Mouse (Mus musculus): ENCODE data around the gene Spp2.
"Not testable (repeated sequence)": the region's sequence is repeated elsewhere in the genome, so short reads cannot be mapped to it uniquely, and the experiment has no call there.

Spp2 gene

DNA sequence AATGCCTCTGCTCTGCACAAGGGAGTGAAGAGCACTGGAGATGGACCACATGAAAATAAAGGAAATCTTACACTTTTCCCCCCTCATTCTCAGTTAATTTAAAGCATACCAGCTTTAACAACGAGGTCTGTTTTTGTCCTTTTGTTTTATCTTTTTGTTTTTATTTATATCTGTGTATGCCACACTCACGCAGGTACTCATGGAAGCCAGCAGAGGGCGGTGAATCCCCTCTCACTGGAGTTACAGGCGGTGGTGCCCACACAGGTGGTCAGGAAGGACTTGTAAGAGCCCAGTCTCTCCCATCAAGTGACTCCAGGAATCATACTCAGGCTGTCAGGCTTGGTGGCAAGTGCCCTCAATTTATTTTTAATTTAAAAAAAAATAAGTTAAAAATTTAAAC is 27.3 kb downstream of the Spp2 start:
- DNase-seq = no peak

DNA sequence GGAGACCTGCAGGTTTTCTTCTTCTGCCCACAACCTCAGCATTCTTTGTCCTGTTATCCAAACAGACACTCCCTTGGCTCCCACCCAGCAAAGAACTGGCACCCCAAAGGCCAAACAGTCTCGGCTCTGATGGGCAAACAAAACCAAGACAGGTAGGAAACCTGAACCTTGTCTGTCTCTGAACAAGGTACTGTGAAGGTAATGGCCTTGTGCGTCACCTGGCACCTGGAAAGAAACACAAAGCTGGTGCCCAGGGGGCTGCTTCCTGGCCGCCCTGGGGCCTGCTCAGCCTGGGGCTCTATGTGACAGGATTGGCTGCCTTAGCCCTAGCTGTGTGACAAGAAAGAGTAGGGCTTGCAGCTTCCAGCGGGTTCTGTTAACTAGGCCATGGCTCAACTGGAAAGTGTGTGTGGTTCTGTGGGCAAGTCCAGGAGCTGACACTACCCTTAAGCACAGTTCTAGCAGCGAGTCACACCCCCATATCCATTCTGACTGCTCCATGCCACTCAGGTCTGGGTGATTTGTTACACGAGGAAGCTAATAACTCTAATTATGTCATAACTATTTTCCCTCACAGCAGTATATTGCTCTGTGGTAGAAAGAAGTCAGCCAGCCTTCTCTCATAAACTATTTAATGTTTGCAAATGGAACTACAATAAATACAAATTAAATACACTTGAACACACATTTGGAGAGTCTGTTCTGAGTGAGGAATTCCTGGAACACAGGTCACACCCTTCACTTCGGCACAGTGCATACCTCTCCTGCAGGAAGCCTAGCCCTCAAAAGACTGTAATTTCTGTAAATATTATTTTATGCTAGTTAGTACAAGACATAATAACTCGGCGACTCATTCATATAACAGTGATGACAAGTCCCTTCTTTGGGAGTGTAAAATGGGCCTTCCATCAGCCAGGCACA is 30.7 kb downstream of the Spp2 start:
- no peak for DNase-seq

DNA sequence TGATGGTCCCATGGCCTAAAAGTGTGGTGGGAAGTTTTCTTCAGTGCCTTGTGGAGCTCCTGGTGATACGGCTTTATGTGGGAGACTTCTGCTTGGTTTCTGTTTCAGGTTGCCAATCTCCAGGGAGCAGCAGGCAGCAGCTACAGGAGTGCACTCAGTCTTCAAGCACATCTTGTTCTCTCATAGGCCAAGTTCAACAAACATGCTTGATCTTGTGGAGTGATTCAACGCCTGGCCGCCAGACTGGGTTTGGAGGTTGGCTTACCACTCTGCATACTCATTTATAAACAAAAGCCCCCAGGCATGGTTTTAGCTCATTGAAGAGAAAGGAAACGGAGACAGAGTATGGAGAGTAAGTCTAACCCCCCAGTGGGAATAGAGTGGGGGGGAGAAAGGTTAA is 36.6 kb downstream of the Spp2 start:
- DNase-seq = no peak

DNA sequence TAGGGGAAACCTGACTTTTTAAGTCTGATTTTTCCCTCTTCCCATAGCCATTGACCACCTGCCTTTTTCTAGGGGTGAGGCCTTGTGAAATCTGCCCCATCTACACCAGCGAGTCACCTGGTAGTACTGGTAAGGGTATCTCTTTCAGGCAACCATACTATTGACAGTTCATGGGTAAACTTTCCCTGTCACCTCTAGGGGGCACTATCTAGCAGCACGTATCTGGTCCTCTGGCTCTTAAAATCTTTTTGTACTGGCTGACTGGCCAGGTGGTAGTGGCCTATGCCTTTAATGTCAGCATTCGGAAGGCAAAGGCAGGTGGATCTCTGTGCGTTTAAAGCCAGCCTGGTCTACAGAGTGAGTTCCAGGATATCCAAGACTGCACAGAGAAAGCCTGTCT is 38.6 kb downstream of the Spp2 start:
- DNase-seq = no peak

DNA sequence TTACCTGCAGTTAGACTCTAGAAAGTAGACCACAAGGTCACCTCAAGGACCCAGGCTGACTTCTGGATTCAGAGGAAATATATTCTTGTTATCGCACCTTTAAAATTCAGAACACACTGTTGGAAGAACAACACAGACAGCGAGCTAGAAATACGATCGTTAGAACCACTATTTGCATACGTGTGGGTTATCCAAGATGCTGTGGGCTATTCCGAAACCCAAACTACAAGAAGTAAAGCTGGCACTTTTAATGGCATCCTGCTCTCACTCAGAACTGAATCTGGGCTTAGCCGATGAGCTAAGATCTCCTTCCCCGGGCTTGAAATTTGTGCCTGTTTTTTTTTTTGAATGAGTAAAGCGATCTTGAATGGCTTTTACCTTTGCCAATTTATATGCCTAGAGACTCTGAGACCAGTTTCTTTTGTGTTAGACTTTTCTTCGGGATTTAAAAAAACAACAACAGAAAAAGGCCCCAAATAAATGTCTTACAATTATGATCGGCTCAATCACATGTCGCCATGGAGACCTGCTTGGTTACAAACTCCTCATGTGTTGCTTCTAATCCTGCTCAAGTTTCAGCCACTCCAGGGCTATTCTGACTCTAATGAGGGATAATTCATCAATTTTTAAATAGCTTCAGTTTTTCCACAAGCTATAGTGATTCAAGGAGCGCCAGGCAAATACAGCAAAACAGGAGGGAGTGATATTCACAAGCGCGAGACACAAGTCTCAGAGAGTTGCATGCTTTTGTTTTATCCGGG is 39.7 kb downstream of the Spp2 start:
- no peak for DNase-seq

DNA sequence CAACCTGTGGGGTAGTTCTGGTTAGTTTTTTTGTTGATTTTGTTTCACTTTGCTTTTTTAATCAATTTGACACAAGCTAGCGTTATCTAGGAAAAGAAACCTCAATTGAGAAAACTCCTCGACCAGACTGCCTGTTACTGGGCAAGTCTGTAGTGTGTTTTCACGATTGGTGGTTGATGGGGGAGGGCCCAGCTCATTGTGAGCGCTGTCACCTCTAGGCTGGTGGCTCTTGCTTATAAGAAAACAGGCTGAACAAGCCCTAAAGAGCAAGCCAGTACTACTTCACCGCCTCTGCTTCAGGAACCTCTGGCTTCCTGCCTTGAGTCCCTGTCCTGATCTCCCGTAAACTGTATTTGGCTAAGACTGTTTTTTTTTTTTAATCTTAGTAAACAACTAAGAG is 40.7 kb downstream of the Spp2 start:
- no peak for DNase-seq

DNA sequence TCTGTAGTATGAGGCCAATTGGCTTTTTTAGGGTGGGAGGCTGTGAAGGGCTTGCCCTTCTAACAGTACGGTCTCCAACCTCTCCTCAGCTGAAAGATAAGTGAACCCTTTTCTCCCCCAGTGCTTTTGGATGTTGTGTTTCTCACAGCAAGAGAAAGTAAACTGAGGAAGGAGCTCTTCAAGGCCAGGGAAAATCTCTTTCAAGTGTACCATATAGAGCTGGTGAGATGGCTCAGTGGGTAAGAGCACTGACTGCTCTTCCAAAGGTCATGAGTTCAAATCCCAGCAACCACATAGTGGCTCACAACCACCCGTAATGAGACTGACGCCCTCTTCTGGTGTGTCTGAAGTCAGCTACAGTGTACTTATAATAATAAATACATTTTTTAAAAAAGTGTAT is 41.3 kb downstream of the Spp2 start:
- DNase-seq = not testable (repeated sequence)

DNA sequence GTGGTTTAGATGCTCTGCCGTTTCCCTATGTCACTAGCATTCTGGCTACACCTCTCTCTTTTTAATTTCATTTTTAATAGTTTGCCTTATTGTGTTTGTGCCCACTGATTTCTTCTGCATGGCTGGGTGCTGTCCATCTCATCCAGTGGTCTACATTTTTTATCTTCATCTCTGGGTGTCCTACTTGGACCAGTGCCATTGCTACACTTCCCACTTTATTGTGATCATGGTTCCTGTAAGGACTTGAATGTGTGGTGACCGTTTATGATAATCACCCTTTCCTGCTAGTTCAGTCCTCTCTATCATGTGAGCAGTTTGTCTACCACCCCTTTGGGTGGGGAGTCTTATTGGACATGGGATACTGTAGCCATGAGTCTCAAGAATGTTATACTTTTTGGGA is 43.0 kb downstream of the Spp2 start:
- DNase-seq = no peak

DNA sequence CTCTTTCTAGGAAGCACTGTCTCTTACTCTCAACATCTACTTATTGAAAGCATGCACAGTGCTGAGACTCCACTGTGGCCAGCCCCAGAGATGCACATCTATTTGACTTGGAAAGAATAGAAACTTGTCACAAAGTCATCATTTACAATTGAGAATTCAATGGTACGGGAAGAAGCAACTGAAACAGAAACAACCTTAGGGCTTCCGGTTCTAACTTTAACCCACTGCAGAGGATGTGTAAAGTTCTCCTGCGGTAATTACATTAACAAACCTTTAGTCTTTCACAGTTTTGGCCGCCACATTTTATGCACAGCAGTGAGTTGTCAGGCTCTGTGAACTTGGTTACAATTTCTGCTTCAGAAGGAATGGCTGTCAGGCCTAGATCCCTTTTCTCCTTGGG is 43.9 kb downstream of the Spp2 start:
- no peak for DNase-seq

DNA sequence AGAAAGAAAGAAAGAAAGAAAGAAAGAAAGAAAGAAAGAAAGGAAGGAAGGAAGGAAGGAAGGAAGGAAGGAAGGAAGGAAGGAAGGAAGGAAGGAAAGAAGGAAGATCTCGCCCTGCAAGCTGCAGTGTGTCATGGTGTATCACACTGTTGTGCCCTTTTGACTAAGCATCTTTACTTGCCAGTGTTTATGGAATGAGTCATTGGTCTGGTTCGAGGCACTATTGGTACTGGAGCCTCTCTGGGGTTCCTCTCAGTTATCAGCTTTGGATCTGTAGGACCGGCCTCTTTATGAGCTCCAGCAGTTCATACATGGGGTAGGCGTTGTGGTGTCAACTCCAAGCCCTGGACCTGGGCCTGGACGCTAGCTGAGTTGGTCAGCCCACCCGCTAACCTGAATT is 45.4 kb downstream of the Spp2 start:
- no peak for DNase-seq

DNA sequence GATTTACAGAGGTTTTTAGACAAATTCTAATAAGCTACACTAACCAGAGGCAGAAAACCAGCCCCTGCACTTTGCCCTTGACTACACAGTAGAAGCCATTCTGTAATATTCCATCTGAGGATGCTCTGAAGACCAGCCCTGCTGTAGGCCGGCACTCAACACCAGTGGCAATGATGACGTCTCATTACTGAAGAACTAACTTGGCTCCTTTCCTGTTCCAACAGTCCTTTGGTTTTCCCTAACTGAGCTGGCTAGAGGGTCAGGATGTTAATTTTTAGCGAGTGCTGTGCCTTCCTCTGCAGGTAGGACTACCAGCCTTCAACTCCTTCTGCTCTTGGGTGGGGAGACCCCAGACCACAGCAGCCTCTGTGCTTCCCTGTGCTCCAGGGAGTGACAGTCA is 47.9 kb downstream of the Spp2 start:
- no peak for DNase-seq

DNA sequence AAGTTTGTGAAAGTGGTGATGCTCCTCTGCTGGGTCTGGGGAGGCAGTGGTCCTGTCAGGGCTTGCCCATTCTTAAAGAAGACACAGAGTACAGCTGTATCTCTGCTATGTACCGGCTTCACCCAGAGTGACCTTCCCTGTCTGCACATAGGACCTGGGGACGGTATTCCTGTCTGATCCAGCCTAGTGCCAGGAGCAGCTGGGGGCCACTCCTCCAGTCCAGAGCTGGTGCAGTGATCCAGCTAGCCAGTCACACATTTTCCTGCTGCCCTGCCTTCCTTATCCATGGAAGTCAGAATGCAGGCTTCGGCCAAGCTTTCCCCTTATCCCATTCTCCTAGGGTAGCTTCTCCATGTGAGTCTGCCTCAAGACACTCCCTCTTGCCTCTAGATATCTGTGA is 49.0 kb downstream of the Spp2 start:
- DNase-seq = no peak

DNA sequence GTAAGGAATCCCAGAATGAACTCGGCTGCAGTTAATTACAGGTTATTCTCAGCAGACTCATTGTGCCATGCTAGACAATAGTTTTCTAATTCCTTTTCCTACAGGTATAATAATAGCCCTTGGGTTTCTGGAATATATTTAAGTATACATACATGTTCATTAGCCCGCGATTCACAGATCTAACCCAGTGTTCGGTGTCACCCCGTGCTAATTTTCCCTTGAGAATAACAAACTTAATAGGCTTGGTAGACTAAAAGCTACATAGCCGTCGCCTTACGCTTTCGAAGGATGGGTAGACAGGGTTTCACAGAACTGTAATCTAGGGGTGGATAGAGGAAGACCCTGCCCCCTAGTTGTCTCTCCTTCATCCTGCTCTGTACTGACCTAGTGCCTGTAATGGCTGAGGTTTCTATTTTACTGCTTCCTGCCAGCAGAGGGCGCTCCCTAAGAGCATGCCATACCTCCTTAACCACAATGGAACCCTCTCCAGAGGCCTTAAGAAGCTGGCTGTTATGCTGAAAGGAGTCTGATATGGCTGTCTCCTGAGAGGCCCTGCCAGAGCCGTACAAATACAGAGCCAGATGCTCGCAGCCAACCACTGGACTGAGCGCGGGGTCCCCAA is 49.8 kb downstream of the Spp2 start:
- DNase-seq = peak; percentile 65

DNA sequence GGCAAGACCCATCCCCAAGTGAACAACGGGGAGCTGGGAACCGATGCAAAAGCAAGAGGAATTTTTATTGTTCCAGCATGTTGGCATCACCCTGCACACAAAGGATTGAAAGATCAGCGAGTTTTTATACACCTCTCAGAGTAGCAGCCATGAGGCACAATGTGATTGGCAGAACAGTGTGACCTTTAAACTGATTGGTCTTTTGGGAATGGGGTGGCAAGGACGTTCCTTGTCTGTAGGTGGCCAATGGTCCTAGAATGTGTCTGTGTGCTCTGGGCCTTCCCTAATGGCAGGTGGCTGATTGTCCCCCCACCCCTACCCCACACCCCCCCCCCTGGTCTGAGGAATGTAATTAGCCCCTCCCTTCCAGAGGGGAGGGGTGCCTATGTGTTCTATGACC is 52.4 kb downstream of the Spp2 start:
- DNase-seq = no peak

DNA sequence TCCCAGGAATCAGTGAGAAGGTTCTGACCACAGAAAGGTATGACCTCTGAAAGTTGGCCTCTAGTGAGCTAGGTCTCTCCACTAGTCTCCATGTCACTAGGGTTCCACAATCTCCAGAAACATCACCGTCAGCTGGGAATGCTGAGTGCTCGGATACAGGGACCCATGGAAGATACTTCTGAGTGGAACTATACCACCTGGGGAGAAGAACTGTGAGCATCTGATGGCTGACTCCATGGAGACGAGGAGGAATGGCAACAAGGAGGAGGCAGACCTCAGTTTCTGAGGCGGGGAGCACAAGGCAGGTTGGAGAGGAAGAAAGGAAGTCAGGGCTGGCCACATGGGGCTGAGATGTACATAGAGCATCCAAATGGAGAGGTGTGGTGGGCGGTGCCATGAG is 52.9 kb downstream of the Spp2 start:
- DNase-seq = no peak

DNA sequence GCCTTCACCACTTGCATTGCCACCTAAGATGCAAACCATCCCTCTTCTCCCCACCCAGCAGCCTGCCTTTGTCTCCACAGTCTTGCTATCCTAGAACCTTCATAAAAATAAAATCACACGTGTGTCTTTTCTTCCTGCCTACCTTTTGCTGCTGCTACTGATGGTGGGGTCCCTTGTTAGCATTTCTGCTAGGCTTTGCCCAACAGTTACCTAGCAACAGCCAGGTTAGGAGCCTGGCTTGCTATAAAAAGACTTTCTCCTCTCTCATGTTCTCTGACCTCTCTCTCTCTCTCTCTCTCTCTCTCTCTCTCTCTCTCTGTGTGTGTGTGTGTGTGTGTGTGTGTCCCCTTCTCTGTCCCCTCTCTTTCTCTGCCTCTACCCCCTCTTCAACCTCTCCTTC is 54.3 kb downstream of the Spp2 start:
- DNase-seq = no peak

DNA sequence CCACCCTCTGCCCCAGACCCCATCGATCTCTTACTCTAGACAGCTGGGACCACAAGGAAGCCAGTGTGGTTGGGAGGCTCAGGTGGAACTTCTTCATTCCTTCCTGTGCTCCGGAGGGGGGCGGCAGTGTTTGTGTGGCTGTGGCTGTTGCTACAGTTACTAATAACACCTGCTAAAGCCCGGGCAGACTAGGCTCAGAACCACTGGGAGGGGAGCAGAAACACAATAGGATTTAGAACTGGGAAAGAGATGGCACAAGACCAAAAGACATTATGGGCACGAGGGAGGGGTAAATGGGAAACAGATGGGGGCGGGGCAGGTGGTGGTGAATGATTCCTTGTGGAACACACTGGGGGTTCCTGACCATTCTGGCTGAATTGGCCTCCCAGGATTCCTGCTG is 55.7 kb downstream of the Spp2 start:
- DNase-seq = no peak

DNA sequence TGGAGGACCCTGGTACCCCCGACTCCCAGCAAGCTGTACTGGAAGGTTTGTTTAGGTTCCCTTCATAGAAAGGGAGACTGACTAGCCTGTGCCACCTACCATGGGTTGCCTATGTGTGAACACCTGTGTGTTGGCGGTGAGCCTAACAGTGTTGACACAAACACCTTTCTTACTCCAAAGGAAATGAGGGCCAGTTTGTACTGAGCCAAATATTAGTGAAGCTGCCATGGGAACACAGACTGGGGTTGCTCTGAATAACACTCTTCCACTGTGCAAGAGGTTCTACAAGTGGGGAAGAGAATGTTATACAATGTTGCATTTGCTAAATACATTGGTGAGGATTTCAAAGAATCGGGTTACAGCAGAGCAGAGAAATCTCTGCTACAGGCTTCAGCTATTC is 56.5 kb downstream of the Spp2 start:
- no peak for DNase-seq

DNA sequence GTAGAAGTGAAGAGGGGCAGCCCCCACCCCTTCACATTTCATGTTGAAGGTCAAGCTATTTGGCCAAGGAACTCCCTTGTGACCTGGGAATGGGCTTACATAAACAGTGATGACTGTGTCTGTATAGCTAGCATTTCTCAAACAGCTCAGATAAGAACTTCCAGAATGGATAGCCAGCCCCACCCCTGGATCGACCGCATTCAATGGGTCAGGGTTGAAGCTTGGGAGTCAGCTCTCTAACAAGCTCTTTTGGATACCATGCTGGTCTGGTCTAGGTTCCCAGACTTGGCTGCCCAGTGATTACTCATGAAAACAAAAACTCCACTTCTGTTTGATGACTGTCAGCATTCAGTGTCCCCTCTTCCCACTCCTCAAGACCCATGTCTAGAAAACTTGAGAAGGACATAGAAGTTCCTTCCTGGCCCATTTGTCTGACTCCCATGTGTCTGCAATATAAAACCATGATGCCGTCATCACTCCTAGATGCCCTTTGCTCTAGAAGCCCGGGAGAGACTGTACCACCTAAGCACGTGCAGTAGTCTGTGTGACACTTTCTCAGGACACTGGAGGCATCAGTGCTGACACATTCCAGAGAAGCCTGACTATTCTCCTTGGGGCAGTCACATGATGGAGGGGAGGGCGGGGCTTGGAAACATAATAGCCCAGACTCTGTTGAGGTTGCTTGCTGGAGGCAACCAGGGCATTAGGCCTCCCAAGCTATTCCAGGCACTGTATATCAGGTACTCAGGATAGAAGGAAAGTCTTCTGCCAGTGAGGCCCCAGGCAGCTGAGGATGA is 57.5 kb downstream of the Spp2 start:
- DNase-seq = no peak

DNA sequence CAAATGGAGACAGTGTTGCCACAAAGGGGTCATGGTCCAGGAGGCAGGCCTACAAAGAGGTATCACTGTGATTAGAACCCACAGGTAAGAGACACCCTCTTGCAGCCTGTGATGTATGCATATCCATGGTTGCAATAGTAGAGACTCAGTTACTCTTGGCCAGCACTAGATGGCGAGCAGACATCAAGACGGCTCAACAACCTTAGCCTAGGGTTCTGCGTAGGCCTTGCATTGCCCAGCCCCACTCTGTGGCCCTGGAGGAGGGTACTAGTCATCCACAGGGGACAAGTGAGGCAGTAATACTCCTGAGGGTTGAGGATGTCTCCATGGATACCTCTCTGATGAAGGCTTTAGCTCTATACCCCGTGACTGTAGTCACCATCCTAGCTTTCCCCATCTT is 59.0 kb downstream of the Spp2 start:
- no peak for DNase-seq

DNA sequence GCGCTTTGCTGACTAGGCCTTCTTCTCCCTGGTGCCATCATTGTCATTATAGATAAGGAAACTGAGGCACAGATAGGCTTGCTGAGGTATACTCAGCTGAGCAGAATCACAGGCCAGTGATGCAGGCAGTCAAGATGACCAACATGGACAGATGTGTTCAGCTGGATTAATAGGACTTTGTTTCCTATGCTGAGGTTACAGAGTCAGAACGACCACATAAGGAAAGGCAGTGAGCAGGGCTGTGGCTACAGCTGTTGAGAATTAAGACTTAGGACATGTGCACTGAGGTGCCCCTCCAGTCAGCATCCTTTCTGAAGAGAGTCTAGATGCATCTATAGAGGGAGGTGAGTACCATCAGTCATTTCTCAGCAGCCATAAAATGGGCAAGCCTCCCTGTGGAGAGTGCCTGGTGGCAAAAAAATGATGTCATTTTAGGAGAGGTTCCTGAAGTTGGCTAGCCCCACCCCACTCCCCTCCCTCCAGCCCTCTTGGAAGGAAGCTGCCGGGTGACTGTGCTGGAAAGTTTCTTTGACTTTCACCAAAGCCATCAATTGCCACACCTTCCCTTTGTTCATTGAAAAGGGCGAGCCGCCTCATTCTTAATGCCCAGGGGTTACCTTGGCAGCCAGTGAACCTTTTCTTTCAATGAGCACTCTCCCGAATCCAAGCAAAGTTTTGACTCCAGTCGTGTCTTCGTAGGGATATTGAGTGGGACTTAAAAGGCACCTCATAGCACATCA is 59.7 kb downstream of the Spp2 start:
- no peak for DNase-seq

DNA sequence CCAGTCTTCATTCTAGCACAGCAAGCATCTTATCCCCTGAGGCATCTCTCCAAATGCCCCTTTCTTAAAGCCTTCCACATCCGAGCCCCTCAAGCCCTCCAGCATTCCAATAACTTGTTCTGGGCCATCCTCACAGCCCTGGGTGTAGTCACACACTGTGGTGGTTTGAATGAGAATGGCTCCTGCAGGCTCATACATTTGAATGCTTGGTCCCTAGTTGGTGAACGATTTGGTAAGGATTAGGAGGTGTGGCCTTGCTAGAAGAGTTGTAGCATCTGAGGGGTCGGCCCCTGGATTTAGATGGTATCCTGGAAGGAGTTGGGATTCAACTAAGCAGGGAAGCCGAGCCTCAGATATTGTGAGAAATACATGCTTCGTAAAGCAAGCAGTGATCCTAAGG is 61.1 kb downstream of the Spp2 start:
- no peak for DNase-seq

Measured in cerebellum, adult 11-12 months (tissue).